Mouse (Mus musculus): Measurements from ENCODE around the gene Ptges.

DNA sequence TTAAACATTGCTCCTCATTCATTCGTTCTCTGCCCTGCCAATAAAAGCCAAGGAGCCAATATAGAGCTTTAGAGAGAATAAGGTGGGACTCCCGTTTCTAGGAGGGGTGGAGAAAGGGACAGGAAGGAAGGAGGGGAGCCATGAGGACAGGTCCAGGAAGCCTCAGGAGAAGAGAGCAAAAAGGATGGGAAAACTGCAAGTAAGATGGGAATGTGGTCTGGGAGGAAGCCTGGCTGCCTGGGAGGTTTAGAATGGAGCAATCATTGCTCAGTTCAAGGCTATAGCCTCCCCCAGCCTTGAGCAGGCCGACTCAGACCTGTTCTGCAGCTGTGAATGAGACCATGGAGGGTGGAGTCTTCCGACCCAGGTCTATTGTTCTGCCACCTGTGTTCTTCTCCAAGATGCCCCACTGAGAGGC, 8.9 kb upstream of the Ptges start:
- TF ChIP-seq CTCF (IDR thresholded peaks at IDR 0.05; ENCODE audit: borderline replicate concordance, insufficient read depth, low read length) (no peak), POLR2A (IDR thresholded peaks at IDR 0.05; ENCODE audit: low read depth, low read length) (no peak)
